Mouse (Mus musculus): Measurements from ENCODE around the gene Ubac1.

Gene Ubac1

DNA sequence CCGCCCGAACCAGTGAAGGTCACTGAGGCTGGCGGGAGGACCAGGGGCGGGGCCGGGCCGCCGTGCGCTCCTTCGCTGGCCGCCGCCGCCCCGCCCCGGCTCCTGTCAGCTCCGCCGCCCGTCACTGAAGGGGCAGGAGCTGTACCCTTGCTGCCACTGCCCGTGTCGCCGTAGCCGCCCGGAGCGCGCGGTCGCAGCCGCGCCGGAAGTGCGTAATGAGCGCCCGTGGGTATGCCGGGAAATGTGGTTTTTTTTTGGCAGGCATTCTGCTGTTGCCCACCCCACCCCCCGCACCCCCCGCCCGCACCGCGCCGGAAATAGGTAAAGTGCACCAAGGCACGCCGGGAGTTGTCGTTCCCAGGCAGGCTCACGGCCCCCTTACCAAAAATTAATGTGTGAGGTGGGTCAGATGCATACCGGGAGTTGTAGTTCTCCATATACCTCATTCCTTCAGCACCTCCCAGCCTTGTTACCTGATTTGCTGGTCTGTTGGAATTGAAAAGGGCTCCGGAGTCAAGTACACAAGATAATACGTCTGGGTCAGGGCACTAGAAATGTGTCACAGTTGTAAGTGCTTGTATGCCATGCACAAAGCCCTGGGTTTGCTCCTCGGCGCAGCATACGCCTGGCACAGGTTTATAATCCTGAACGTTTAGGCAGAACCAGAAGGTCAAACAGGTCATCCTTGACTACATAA, at the start of gene Ubac1:
Gene Ubac1, minus strand, starts transcription at position 187 of the 697 bp plus-strand sequence.
- peak; percentile 83 to 86 for DNase-seq

DNA sequence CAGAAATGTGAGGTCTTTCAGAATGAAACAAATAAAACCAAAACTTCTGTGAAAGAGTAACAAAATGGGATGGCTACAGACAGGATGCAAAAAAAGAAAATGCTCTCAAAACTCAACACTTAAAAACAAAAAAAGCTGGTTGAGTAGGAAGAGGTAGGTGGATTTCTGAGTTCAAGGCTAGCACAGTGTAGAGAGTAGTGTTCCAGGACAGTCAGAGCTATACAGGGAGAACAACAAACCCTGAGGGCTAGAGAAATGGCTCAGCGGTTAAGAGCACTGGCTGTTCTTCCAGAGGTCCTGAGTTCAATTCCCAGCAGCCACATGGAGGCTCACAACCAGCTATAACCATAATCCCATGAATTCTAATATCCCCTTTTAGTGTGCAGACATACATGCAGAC, 47.0 kb upstream of the Ubac1 start:
- DNase-seq: no peak

DNA sequence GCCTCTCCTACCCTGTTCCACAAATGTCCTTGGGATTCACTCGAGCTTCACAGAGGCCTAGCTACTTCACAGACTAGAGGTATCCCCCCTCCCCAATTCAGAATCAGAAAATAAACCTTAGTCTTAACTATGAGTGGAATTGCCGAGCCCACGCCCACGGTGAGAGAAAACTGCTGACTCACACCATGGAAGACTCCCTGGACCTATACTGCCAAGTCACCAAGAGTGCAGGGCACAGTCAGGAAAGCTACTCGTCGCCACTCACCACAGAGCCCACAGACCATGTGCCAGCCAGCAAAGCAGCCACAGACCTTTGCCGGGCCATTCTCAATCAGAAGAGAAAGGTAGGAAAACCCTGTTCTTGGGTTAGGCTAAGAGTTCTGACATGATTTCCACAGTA, 46.6 kb upstream of the Ubac1 start:
- no peak for DNase-seq

DNA sequence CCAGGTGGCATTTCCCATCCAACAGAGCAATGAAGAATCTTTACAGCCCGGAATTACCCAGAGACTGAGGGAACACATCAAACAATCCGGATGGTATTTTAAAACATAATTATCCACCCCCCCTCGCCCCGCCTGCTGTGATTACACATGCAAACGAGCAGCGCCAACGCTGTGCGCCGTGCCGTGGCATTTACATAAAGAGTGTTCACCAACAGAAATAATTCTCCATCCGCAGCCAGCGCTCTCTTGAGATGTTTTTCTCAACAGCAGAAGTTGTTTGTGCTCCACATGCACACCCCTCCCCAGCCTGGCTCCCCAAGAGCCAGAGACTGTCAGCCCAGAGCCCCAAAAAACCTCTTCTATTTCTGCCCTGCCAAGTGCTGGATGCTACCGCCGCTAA, 45.0 kb upstream of the Ubac1 start:
- no peak for DNase-seq

DNA sequence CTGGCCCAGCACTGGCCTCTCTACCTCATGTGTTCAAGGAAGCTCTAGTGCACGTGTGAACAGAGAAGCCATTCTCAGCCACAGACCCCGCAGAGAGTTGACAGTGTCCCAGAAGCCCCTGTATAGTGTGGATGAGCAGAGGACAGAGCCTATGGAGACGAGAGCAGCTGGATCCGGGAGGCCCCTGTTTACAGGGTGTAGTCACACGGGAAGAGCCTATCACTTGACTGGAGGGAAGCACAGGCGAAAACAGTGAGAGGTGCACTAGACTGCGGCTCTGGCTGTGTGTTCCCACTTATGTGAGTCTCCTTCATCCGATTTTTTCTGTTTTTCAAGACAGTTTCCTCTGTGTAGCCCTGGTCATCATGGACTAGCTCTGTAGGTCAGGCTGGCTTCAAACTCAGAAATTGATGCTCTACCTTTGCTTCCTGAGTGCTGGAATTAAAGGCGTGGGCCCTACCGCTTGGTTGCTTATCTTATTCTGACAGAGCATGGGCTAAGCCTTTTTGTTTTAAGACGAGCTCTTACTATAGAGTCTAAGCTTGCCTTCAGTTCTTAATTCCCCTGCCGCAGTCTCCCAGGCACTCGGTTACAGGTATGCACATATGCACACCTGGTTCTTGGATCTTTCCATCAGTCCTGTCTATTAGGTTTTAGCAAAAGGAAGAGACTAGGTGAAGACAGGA, 41.3 kb upstream of the Ubac1 start:
- DNase-seq: no peak

DNA sequence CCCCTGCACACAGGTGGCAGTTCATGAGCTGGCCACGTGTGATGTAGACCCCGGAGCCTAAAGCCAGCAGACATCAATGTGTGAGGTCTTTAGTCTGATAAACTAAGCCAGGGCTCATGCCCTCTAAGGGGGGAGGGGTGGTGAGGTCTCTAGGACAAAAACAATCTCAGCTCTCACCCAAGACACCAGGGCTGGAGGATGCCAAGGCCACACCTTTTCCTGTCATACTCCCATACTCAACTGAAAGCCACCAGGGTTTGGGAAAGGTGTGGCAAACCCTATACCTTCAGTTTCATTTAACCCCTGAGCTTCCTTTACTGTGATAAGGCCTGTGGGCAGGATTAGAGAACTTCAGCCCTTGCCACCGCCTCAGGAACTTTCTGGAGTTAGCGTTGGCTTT, 40.7 kb upstream of the Ubac1 start:
- no peak for DNase-seq

DNA sequence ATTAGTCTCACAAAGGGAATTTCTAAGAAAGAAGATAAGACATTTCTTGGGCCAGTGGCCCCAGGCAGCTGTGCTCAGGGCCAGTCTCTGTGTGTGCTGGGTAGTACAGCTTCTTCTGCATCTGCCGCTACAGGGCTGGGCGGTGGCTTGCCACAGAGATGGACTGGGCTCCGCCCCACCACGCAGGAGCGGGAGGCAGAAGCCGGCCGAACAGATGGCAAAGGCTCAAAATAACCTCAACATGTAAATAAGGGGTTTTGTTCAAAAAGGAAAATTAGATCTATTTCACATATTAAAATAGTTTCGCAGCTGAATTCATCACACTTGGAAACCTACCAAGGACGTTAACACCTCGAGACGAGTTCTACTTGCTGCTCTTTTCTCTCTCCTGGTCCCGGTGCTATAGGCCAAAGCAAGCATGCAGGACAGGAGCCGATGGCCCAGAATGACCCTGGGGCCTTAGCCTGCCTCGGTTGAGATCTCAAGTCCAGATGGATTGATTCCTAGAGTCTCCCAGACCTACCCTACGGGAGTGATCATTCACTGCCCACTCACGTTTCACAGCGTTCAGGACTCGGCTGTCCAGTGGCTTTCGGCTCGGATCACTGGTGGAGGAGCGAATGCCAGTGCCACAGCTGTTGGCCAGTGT, 39.6 kb upstream of the Ubac1 start:
- no peak for DNase-seq

DNA sequence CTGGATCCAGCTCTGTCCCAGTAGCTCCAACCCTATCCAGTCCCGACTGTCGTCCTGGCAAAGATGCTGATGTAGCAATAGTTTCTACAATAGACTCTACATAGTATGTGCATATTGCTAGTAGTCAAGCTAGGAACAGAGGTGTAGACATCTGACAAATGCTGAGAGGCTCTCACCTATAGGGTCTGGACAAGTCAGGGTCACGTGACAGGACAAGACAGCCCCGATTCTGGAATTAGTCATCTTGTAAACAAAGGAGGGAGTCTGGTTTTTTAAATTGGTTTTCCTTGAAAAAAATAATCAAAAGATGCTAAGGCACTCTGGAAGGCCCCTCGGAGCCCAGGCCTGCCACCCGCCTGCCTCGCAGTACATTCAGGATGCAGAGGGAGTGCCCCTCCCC, 35.5 kb upstream of the Ubac1 start:
- no peak for DNase-seq

DNA sequence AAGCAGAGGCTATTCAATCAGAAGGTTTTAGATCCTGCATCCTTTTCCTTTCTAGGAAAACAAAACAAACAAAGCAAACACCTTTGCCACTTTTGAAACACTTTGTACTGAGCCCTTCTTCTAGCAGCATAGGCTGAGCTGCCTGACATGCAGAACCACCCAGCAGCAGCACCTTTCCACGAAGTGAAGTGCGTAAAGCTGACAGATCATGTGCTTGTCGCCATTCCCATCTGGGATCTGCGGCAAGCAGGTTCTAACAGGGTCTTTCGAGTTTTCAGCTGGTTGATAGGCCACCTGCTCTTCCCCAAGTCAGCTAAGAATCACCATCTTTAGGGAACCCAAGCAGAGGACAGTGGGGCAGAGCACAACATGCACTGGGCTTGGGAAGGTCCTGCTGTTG, 34.7 kb upstream of the Ubac1 start:
- no peak for DNase-seq

DNA sequence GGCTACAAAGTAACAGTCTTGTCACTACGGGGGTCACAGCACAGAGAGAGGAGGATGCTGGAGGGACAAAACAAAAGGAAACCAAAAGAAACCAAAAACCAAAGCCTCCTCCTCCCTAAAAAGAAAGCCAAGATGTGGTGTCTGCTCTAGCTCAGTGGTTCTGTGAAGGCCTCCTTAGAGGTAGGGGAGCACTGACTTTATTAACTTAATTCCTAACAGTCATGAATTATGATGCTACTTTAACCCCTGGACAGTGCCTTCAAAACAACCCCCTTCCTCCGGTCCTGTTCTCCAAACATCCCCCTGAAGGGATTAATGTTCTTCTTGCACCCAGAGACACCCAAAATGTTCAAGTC, 34.2 kb upstream of the Ubac1 start:
- no peak for DNase-seq

DNA sequence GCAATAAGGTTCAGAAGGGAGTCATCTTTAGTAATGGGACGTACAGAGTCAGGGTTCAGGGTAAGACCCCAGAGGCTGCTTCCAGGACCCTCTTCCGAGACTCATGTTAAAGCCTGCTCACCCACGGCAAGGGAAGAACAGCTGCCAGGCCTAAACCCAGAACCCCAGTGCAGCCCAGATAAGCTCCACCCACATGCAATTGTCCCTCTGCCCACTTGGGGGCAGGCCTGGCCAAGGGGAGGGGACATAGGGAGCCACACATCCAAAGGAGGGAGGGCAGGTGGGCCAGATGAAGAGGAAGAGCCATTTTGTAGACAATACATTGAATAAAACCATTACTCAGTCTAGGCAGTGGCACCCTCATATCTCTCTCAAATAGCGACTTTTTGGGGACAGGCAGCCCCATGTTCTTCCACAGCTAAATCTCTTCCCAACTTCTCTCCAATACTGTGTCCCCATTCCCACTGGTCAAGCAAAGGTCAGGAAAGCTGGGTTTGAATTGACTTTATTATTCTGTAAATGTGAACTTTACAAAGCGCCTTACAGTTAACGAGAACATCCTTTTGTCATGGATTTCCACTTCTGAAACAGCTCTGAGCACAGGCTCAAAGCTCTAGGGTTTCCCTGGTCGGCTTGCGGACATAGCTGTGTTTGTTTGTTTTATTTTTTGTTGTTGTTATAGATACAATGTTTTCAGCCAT, 33.6 kb upstream of the Ubac1 start:
- DNase-seq: peak; percentile 35 to 53

DNA sequence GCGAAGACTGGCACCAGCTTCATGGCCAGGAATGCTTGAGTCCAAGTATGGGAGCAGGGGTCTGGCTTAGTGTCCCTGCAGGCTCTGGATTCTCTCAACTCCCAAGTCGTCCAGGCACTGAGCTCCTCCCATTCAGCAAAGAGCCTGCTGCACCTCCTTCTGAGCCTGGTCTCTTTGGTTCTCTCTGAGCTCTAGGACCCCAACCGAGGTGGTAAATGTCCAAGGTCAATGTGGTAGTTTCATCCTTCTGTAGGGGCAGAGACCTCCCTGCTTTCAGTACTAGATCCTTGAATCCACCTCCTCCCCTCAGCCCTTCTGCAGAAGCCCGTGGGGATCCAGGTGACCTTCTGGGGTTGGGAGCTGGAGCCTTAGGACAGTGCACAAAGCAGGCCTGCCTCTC, 31.3 kb upstream of the Ubac1 start:
- no peak for DNase-seq

DNA sequence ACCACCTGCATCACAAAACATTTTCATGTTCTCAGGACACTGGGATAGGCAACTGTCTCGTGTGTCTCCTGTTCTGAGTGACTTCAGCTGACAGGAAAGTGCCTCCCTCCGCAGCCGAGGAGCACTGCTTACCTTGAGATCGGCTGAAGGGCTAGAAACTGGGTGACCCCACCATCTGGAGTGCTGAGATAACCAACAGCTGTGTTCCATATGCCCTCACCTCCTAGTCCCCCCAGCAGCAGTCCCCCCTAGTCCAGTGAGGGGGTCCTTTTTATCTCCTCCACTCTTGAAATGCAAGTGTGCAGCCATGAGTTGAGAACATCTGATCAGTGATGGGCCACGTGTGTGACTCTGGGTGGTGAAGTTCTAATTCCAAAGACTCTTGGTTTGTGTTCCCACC, 27.3 kb upstream of the Ubac1 start:
- DNase-seq: no peak

DNA sequence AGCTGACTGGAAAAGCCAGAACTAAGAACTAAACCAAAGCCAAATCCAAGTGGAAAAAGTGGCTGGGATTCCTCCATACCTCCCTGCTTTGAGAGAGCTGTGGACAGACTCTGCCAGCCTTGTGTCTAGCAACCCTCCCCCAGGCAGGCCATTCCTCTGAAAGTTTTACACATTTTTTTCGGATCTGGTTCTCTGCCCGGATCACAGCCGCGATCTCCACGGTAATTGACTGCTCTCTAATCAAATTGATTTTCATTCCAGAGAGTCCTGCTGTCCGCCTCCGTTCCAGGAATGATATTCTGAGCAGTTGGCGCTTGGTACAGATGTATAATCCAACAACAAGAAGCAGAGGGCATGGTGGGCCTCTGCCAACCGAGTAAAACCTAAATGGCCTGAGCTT, 22.7 kb upstream of the Ubac1 start:
- DNase-seq: no peak

DNA sequence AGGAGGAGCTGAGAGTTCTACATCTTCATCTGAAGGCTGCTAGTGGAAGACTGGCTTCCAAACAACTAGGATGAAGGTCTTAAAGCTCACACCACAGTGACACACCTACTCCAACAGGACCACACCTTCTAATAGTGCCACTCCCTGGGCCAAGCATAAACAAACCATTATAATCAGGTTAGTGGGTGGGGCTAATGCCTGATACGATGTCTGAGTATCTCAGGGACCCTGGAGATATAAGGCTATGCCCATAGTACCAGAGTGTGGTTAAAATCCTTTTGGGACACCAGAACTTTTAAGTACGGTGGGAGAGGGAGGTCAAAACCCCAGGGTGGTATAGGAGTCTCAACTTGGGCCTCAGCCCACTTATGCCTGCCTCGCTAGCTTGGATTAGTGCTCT, 21.1 kb upstream of the Ubac1 start:
- no peak for DNase-seq

DNA sequence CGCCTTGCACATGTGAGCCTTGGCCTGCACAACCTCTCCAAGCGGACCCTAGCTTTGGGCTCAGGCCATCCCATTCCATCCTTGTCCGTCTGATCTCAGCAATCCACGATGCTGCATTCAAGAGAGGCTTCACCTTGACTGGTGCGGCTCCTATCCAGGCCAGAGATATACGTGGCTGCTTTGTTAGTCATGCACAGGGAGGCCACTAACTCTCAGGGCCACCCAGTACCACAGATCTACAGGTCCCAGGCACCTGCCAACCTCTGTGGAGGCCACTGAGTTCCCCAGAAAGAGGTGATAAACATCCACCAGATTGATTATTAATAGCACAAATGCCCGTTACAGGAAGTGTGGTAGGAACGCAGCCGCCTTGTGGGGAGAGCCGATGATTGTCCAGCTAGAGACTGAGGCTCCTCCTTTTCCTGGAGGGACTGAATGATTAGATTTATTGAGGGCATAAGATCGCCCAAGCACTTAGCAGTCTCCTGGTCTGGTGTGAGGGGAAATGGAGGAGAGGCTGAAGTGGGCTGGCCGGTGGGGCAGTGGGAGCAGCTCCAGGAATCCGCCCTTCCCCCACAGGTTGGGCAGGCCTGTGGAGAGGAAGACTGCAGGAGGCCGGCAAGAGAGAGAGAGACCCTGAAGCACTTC, 19.7 kb upstream of the Ubac1 start:
- no peak for DNase-seq

DNA sequence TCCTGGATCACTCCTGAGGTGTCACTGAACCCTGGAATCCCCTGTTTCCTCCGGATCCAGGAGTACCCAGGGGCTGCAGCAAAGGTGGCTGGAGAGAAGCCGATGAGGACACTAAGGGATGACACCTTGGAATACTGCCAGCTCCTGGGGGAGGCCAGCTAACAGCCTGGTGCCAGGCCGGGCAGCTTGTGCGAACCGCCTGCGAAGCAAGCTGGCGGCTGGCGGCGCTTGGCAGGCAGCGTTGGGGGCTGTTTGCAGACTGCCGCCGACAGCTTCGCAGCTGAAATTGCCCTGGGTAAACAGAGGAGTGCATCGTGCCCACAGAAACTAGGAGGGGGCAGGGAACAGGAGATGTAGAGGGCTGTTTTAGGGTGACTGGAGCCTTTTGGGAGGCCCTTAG, 18.4 kb upstream of the Ubac1 start:
- DNase-seq: no peak

DNA sequence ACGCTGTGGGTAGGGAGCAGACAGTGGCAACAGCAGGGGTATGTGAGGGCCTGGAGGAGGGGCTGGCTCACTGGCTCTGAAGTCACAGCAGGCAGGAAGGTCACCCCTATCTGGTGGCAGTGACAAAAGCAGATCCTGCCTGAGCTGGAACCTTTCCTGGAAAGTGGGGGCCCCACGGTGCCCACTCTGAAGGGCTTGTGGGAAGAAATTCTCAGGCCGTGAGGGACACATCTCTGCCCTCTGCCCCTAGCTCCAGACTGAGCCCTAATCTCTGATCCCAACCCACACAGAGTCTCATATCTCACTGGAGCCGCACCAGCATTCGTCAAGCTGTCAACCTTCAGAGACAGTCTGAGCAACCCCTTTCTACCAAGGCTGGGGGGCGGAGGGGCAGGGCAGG, 15.8 kb upstream of the Ubac1 start:
- DNase-seq: no peak

DNA sequence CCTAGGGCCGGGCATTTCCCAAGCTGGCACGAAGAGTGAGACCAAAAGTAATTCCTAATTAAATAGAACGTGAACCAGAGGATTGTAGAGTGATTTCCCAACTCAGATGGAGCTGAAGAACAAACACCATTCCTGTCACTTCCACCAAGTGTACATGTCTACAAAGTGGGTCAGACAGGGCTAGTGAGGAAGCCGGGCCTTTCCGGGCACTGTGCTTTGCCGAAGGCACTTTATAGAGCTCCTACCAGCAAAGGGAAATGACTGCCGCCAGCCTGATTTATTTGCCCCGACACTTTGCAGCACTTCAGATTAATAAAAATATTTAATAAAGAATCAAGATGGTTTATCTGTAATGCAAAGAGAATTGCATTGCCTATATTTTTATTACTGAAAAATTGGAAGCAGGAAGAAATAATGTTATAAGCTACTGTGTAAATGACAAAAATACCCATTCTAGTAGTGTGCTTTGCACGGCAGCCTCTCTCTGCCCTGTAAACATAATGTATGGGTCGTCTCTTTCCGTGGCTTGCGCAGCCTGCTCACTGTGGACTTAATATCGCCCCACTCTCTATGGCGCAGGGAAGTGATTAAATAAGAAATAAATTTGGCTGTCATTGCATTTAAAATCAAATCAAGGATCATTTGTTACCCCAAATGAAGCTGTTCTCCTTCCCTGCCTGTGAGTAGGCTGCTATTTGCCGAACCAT, 12.9 kb upstream of the Ubac1 start:
- no peak for DNase-seq

DNA sequence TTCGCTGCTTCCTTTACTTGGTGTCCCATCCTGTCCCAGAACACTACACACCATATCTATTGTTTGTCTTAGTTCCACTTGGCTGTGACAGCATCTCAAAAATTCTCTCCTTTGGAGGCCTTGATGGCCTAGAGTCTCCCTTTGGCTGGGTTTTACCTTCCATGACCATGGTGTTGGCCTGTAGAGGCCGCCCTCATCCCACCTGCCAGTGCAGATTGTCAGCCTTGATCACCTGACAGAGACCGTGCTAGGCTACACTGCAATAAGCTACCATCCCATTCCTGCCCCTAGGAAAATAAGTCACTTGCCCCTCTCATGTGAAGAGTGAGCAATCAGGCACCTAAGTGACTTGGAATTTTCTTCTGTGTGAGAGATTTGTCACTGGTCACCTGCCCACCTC, 8.7 kb upstream of the Ubac1 start:
- DNase-seq: no peak

DNA sequence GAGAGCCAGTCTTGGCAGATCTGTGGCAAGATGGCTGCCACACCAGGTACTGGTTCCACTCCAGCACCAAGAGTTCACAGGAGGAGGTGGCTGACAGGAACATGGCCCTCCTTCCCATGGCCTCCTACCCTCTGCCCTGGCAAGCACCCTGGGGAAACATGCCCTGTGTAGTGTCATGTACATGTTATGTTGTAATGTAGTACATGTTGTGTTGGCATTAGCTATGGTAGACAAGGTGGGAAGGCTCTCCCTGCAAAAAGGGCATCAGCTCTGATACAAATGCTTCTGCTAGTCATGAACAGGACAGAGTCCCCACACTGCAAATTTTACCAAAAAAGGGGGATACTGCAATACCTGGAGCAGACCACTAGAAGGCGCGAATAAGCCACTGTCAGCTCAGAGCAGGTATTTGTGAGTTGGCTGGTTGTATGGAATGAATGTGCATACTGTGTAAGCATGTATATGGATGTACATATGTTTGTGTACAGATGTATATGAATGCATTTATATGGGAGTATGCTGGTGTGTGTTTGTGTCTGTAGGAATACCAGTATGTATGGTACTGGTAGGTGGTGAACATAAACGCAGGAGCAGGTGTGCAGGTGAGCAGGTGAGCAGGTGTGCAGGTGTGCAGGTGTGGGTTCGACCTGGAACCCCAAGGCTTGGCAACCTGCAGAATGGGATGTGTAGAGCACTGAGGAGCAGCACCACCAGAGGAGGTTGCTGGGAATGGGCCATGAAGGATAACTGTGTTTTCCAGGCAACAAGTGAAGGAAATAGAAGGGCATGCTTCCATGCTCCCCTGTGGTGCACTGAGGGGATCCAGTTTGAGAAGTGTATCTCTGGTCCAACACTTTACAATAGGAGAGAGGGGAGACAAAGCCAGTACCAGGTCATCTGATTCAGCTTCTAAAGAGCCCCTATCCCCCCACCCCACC, 2.9 kb upstream of the Ubac1 start:
- peak in 1 of 2 experiments; percentile 19 for DNase-seq
